Mouse (Mus musculus) B cell, adult 62 days (primary cell): Measurements from ENCODE around the gene Mrps15. TPM values are rescaled to one million over a fixed set of nuclear protein-coding genes. Genes with fewer than 3 reads are reported as not detected.

Source experiments
- total RNA-seq: library from RNA; stranded (reverse); gene quantifications from 4 replicates; pipeline ENCODE4 v1.2.4, GENCODE M21; 2023

Gene Mrps15
- total RNA-seq: 37.8 to 44.0 TPM (median 42.6 TPM) in 4 replicates

GRCm38 (mm10) chr4:126046851-126047585 is at the start of gene Mrps15:
Gene Mrps15, plus strand, starts transcription at chr4:126046925.

DNA sequence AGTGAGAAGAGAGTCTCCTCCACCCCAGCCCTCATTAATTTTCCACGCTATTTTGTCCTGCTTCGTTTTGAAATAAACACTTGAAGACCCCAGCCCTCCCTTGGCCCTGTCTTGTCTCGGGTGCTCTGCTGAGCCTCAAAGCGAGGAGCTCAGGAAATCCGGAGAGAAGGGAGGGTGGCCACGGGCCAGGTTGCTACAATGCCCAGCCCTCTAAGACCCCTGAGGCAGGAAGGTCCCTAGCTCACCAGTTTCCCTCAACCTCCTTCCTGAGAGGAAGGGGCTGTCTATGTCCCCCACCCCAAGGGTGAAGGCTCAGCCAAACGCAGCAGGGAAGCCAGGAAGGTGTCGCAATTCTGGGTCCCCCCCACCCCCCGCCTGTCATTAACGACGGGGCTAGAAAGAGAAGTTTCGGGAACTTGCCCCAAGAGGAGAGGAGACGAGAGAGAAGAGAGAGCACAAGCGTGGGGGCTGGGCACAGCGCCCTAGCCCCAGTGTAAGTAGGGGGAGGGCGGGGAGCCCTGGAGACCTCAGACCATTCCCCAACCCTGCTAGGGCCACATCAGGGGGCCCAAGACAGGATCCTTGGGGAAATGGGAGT is 22.3 kb upstream of the Mrps15 start, which contains the start of gene Csf3r:
Gene Csf3r, plus strand, starts transcription at position 248 of the 598 bp plus-strand sequence.

DNA sequence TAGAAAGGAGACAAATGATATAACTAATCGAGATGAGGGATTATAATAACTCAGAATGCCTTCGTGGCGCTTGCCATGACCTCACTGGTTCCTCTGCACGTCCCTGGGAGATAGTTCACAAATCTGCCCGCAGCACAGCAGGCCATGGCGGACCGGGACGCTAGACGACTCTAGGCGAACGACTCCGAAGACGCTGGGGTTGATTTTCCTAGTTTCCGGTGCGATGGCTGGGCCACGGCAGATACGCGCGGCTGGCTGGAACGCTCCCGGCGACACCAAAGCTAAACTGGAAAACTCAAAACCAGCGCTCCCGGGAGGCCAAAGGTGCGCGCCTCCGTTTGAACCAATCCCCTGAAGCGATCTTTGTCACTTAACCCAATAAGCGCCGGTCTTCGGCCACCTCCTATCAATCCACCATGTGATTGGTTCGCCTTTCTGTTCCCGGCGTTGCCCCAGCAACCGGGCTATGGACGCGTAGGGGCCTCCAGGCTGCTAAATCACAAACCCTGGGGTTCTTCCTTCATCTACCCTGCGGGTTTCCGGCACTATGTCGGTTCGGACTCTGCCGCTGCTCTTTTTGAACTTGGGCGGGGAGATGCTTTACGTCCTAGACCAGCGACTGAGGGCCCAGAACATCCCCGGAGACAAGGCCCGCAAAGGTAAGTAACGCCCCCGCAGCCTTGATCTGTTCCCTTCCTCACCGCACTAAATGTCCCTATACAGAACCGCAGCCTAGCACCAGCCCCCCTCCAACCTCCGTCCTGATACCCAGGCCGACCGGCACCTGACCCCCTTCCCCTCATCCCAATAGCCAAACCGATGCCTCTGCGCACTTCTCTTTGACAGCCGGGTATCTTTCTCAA is 11.6 kb downstream of the Mrps15 start, which contains the start of gene Oscp1:
Gene Oscp1, plus strand, starts transcription at position 432 of the 863 bp plus-strand sequence.

GRCm38 (mm10) chr4:126096464-126097111 is 49.9 kb downstream of the Mrps15 start, which contains the start of gene Lsm10:
Gene Lsm10, plus strand, starts transcription at chr4:126096623.

DNA sequence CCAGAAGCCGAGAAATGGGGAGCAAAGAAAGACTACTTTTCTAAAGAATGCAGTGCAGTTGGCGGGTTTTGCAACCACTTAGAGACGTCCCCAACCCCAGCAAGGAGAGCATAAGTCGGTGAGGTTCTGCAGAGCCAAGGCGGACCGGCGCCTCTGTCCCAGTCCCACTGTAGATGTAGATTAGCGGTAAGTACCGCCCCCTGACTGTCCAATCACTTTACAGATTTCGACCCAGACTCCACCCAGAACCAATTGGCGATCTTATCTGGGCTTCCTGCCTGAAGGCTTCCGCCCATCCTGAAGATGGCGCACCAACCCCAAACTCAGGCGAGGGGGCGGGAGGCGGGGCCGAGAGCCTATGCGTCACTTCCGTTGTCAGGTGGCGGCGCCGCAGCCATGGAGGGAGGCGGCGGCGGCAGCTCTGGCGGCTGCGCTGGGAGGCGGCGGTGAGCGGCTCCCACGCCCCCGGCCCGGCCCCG is 56.9 kb downstream of the Mrps15 start, which contains the start of gene Stk40:
Gene Stk40, plus strand, starts transcription at position 368 of the 479 bp plus-strand sequence.

Other genes with a start within 250 kb of the Mrps15 start
- 0.88 to 2.0 TPM (median 1.3 TPM) in 4 replicates for gene Csf3r, start 22.4 kb upstream of the Mrps15 start, total RNA-seq
- 0.18 to 2.2 TPM (median 0.66 TPM) in 3 of 4 replicates, not detected in the other for gene Oscp1, start 11.6 kb downstream of the Mrps15 start, total RNA-seq
- 15.5 to 18.7 TPM (median 17.1 TPM) in 4 replicates for gene Lsm10, start 49.7 kb downstream of the Mrps15 start, total RNA-seq
- gene Stk40, start 57.0 kb downstream of the Mrps15 start, total RNA-seq: 39.6 to 45.1 TPM (median 42.4 TPM) in 4 replicates
- 3.1 to 4.8 TPM (median 4.1 TPM) in 4 replicates for gene Eva1b, start 100.8 kb downstream of the Mrps15 start, total RNA-seq
- gene Sh3d21, start 116.6 kb downstream of the Mrps15 start, total RNA-seq: 0.23 to 1.3 TPM (median 0.83 TPM) in 4 replicates
- 570 to 644 TPM (median 635 TPM) in 4 replicates for gene Thrap3, start 155.8 kb downstream of the Mrps15 start, total RNA-seq
- 45.8 to 61.0 TPM (median 54.2 TPM) in 4 replicates for gene Map7d1, start 209.4 kb downstream of the Mrps15 start, total RNA-seq
- gene Trappc3, start 215.4 kb downstream of the Mrps15 start, total RNA-seq: 39.9 to 47.8 TPM (median 42.9 TPM) in 4 replicates
- not detected in 4 replicates for gene Col8a2, start 239.9 kb downstream of the Mrps15 start, total RNA-seq